Mouse (Mus musculus): ENCODE data around the gene Sv2c. TPM values are rescaled to one million over a fixed set of nuclear protein-coding genes. Genes with fewer than 3 reads are reported as not detected.
"Not testable (repeated sequence)": the region's sequence is repeated elsewhere in the genome, so short reads cannot be mapped to it uniquely, and the experiment has no call there.

Sv2c gene
- polyA plus RNA-seq, 1 experiment: 0.04 TPM

GRCm38 (mm10) chr13:95986375-95986774, 146.0 kb downstream of the Sv2c start:
- Histone ChIP-seq H3K27me3 (ENCODE audit: control insufficient read depth, insufficient read depth, insufficient read length) (no peaks in the 10 kb centered on the region), H3K36me3 (ENCODE audit: control insufficient read depth, insufficient read depth) (no peaks in the 10 kb centered on the region), H3ac (ENCODE audit: control insufficient read depth, insufficient read length, low read depth) (no peak overlapping the region)

GRCm38 (mm10) chr13:95975225-95975624, 157.2 kb downstream of the Sv2c start:
- Histone ChIP-seq H3K79me3 (ENCODE audit: low read depth) (no peaks in the 10 kb centered on the region), H3K27me3 (ENCODE audit: control insufficient read depth, insufficient read depth, insufficient read length) (peaks cover 12% of the 10 kb centered on the region), H3K36me3 (ENCODE audit: control insufficient read depth, insufficient read depth) (no peaks in the 10 kb centered on the region), H3K79me2 (ENCODE audit: control insufficient read depth, insufficient read depth) (no peaks in the 10 kb centered on the region), H3K4me3 (ENCODE audit: insufficient read depth, poor library complexity, severe bottlenecking) (no peak overlapping the region), H3ac (ENCODE audit: control insufficient read depth, insufficient read length, low read depth) (no peak overlapping the region)
- TF ChIP-seq MYOD1 (IDR thresholded peaks at IDR 0.05; ENCODE audit: control insufficient read depth, insufficient read length, low read depth): no peak
- no peak for TF ChIP-seq CTCF (IDR thresholded peaks at IDR 0.05; ENCODE audit: control insufficient read depth, insufficient read depth, insufficient read length)
- TF ChIP-seq CEBPB (IDR thresholded peaks at IDR 0.05; ENCODE audit: low read depth): no peak
- no peak for TF ChIP-seq MYOG (IDR thresholded peaks at IDR 0.05; ENCODE audit: control insufficient read depth, extremely low read depth, insufficient read length)
- TF ChIP-seq FOSL1 (IDR thresholded peaks at IDR 0.05; ENCODE audit: insufficient read depth, low read length, poor library complexity, severe bottlenecking): no peak
- TF ChIP-seq USF1 (IDR thresholded peaks at IDR 0.05; ENCODE audit: low read depth): no peak

More at GRCm38 (mm10) chr13:95986375-95986774, 146.0 kb downstream of the Sv2c start:
- no peak overlapping the region for H3K4me3 ChIP-seq (ENCODE audit: insufficient read depth, poor library complexity, severe bottlenecking)
- H3K79me3 ChIP-seq (ENCODE audit: low read depth): no peaks in the 10 kb centered on the region
- no peak for TF ChIP-seq CEBPB (IDR thresholded peaks at IDR 0.05; ENCODE audit: low read depth)
- no peak for TF ChIP-seq FOSL1 (IDR thresholded peaks at IDR 0.05; ENCODE audit: insufficient read depth, low read length, poor library complexity, severe bottlenecking)
- no peak for TF ChIP-seq CTCF (IDR thresholded peaks at IDR 0.05; ENCODE audit: control insufficient read depth, insufficient read depth, insufficient read length)
- TF ChIP-seq MYOG (IDR thresholded peaks at IDR 0.05; ENCODE audit: control insufficient read depth, extremely low read depth, insufficient read length): no peak
- TF ChIP-seq MYOD1 (IDR thresholded peaks at IDR 0.05; ENCODE audit: control insufficient read depth, insufficient read length, low read depth): no peak
- no peak for TF ChIP-seq USF1 (IDR thresholded peaks at IDR 0.05; ENCODE audit: low read depth)
- TF ChIP-seq MAX (IDR thresholded peaks at IDR 0.05): no peak
- H3K79me2 ChIP-seq (ENCODE audit: control insufficient read depth, insufficient read depth): no peaks in the 10 kb centered on the region

GRCm38 (mm10) chr13:95974106-95974505, 158.3 kb downstream of the Sv2c start:
- Histone ChIP-seq H3K36me3 (ENCODE audit: control insufficient read depth, insufficient read depth) (no peaks in the 10 kb centered on the region), H3K4me3 (ENCODE audit: insufficient read depth, poor library complexity, severe bottlenecking) (no peak overlapping the region), H3K79me3 (ENCODE audit: low read depth) (no peaks in the 10 kb centered on the region), H3K27me3 (ENCODE audit: control insufficient read depth, insufficient read depth, insufficient read length) (peaks cover 16% of the 10 kb centered on the region), H3K79me2 (ENCODE audit: control insufficient read depth, insufficient read depth) (no peaks in the 10 kb centered on the region), H3ac (ENCODE audit: control insufficient read depth, insufficient read length, low read depth) (no peak overlapping the region)
- TF ChIP-seq CTCF (IDR thresholded peaks at IDR 0.05; ENCODE audit: control insufficient read depth, insufficient read depth, insufficient read length): no peak
- TF ChIP-seq MYOG (IDR thresholded peaks at IDR 0.05; ENCODE audit: control insufficient read depth, extremely low read depth, insufficient read length): no peak
- no peak for TF ChIP-seq USF1 (IDR thresholded peaks at IDR 0.05; ENCODE audit: low read depth)
- no peak for TF ChIP-seq CEBPB (IDR thresholded peaks at IDR 0.05; ENCODE audit: low read depth)
- TF ChIP-seq MAX (IDR thresholded peaks at IDR 0.05): no peak
- TF ChIP-seq FOSL1 (IDR thresholded peaks at IDR 0.05; ENCODE audit: insufficient read depth, low read length, poor library complexity, severe bottlenecking): no peak
- no peak for TF ChIP-seq MYOD1 (IDR thresholded peaks at IDR 0.05; ENCODE audit: control insufficient read depth, insufficient read length, low read depth)

GRCm38 (mm10) chr13:95973368-95973958, 158.9 kb downstream of the Sv2c start:
- Histone ChIP-seq H3K27me3 (ENCODE audit: control insufficient read depth, insufficient read depth, insufficient read length) (peaks cover 16% of the 10 kb centered on the region), H3K79me3 (ENCODE audit: low read depth) (no peaks in the 10 kb centered on the region), H3K79me2 (ENCODE audit: control insufficient read depth, insufficient read depth) (no peaks in the 10 kb centered on the region), H3K4me3 (ENCODE audit: insufficient read depth, poor library complexity, severe bottlenecking) (no peak overlapping the region), H3K36me3 (ENCODE audit: control insufficient read depth, insufficient read depth) (no peaks in the 10 kb centered on the region), H3ac (ENCODE audit: control insufficient read depth, insufficient read length, low read depth) (no peak overlapping the region)
- TF ChIP-seq MAX (IDR thresholded peaks at IDR 0.05) (no peak), MYOG (IDR thresholded peaks at IDR 0.05; ENCODE audit: control insufficient read depth, extremely low read depth, insufficient read length) (no peak), FOSL1 (IDR thresholded peaks at IDR 0.05; ENCODE audit: insufficient read depth, low read length, poor library complexity, severe bottlenecking) (no peak), CEBPB (IDR thresholded peaks at IDR 0.05; ENCODE audit: low read depth) (no peak), CTCF (IDR thresholded peaks at IDR 0.05; ENCODE audit: control insufficient read depth, insufficient read depth, insufficient read length) (peak; percentile 71)

- H3K79me3 ChIP-seq (ENCODE audit: low read depth); H3K4me3 ChIP-seq (ENCODE audit: insufficient read depth, poor library complexity, severe bottlenecking); H3ac ChIP-seq (ENCODE audit: control insufficient read depth, insufficient read length, low read depth); H3K36me3 ChIP-seq (ENCODE audit: control insufficient read depth, insufficient read depth); H3K79me2 ChIP-seq (ENCODE audit: control insufficient read depth, insufficient read depth): not testable (repeated sequence)
- peaks cover 22% of the 10 kb centered on the region for H3K27me3 ChIP-seq (ENCODE audit: control insufficient read depth, insufficient read depth, insufficient read length)
Measured at GRCm38 (mm10) chr13:95968031-95968430, 164.3 kb downstream of the Sv2c start.

- H3K4me3 ChIP-seq (ENCODE audit: insufficient read depth, poor library complexity, severe bottlenecking): no peak overlapping the region
- no peaks in the 10 kb centered on the region for H3K36me3 ChIP-seq (ENCODE audit: control insufficient read depth, insufficient read depth)
- no peak for TF ChIP-seq FOSL1 (IDR thresholded peaks at IDR 0.05; ENCODE audit: insufficient read depth, low read length, poor library complexity, severe bottlenecking)
- no peak for TF ChIP-seq CTCF (IDR thresholded peaks at IDR 0.05; ENCODE audit: control insufficient read depth, insufficient read depth, insufficient read length)
- TF ChIP-seq CEBPB (IDR thresholded peaks at IDR 0.05; ENCODE audit: low read depth): no peak
- TF ChIP-seq MYOG (IDR thresholded peaks at IDR 0.05; ENCODE audit: control insufficient read depth, extremely low read depth, insufficient read length): no peak
- no peak for TF ChIP-seq MYOD1 (IDR thresholded peaks at IDR 0.05; ENCODE audit: control insufficient read depth, insufficient read length, low read depth)
- TF ChIP-seq MAX (IDR thresholded peaks at IDR 0.05): no peak
- no peak for TF ChIP-seq USF1 (IDR thresholded peaks at IDR 0.05; ENCODE audit: low read depth)
- peaks cover 21% of the 10 kb centered on the region for H3K27me3 ChIP-seq (ENCODE audit: control insufficient read depth, insufficient read depth, insufficient read length)
- no peaks in the 10 kb centered on the region for H3K79me3 ChIP-seq (ENCODE audit: low read depth)
- H3ac ChIP-seq (ENCODE audit: control insufficient read depth, insufficient read length, low read depth): no peak overlapping the region
- no peaks in the 10 kb centered on the region for H3K79me2 ChIP-seq (ENCODE audit: control insufficient read depth, insufficient read depth)
Measured at GRCm38 (mm10) chr13:95966791-95967190, 165.6 kb downstream of the Sv2c start.

Data from C2C12 (cell line).